Mouse (Mus musculus): Measurements from ENCODE around the gene Pif1.

The Pif1 gene

DNA sequence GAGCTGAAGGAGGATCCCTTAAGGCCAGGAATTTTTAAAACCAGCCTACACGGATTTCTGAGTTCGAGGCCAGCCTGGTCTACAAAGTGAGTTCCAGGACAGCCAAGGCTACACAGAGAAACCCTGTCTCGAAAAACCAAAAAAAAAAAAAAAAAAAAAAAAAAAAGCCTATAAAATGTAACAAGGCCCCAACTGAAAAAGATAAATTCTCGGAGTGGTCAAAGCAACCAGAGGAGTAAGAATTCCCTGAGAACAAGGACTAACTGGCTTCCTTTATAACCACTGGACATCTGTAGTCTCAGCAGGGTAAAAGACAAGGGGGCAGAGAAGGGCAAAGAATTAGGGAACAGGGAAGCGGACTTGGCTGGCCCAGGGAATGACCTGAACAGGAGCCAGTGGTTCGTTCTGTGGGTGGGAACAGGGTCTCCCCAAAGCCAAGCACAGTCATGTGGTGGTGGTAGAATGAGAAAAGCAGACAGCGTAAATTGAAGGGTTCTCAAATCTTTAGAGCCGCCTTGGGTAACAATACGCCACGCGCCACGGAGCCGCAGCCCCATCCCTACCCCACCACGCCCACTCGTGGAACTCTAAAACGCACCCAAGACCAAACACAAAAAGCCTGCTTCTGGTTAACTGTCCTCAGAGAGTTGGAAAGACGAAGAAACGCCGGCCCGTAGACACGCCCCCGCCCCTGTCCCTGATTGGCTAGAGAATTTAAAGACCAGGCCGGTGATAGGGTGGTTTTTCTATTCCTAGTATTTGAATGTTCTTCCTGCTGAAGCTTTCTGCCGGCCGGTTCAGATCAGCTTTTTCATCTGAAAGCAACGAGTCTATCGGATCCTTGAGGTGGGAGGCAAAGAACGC, at the start of gene Pif1:
Gene Pif1, plus strand, starts transcription at position 755 of the 864 bp plus-strand sequence.
- DNase-seq, result peak; percentile 76

DNA sequence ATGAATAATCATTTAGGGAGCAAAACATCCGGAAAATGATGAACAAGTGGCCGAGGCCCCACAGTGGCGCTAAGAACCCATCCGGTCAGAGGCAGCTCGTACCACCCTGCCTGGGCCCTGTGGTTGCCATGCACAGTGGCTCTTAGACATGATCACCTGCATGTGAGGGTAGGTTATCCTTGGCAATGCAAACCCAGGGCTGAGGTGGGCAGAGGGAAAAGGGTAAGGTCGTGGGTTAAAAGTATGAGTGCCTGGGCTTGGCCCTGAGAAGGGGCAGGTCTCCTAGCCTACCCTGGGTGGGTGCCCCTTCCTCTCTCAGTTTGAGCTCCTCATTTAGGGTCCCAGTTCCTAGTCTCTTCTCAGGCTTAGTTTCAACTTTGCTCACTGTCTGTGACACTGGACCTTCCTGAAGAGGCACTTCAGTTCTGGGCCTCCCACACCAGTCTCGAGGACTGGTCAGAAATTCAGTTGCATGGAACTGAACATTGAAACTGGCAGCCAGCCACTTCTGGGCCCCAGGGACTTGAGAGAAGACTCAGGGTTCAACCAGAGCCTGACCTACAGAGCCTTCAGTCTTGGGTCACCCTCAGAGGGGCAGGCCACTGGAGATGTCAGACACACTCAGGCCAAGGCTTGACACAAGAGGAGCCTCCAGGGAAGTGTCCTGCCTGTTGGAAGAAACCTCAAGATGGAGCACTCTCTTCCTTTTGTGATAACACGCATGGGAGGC, 48.9 kb upstream of the Pif1 start:
- no peak for DNase-seq

DNA sequence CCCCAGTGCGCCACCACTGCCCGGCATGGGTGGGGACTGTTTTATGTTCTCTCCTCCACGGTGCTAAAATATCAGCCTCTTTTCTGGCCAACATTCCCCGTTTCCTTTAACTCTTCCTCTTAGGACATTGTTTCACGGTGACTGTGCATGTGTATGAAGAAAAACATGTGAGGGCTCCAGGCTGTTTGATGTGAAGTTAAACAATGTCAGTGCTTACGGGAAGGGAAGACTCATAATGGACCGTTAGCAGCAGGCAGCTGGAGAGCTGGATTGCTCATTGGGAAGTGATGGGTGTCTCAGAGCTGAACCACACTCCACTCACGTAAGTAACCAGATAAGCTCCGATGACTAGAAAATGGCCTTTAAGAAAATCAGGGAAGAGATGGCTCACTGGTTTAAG, 47.3 kb upstream of the Pif1 start:
- no peak for DNase-seq

DNA sequence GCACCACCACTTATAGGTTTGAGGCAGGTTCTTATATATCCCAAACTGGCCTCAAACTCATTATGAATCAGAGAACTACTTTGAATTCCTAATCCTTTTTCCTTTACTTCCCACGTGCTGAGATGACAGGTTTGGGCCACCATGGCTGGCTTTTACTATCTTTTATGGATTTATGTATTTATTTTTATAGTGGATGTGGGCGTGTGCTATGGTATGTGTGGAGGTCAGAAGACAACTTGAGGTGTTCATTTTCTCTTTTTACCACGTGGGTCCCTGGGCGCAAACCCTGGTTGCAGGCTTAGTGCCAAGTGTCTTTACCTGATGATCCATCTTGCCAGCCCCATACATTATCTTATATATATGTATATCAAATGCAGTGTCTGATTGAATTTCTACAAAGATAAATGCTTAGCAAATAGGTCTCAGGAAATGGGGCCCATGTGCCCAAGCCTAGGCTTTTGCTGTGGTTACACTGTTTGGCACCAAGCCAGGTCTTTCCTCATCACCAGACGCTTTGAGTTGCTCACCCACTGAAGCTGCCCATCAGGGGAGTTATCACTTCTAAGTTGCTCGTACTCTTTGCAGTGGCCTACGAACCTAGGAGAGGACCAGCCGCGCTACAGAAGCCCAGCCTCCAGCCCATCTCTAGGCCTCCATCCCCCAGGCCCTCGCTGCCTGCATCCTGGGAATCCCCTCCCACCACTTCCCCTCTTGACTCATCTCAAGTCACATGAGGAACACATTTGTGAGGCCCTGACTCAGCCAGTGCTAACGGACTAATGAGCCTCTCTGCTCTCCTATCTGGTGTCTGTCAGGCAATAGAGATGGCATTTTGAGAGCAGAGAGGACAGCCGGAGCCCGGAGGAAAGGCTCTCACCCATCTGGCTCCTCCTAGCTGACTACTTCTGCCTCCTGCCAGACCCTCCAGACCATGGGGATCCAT, 45.6 kb upstream of the Pif1 start:
- DNase-seq, result no peak

DNA sequence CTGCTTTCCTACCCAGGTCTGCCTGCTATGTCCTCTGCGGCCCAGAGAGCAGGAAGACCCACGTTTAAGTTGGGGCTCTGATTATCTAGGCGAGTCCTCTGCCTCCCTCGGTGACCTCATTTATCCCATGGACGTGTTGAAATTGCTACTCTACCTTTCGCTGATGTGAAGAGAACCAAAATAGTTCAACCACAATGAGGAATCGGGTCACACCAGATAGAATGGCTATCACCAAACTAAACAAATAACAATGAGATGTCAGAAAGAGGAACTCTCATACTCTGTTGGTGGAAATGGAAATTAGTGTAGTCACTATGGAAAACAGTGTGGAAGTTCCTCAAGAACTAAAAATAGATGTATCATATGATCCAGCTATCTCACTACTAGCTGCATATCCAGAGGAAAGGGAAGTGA, 44.8 kb upstream of the Pif1 start:
- no peak for DNase-seq

DNA sequence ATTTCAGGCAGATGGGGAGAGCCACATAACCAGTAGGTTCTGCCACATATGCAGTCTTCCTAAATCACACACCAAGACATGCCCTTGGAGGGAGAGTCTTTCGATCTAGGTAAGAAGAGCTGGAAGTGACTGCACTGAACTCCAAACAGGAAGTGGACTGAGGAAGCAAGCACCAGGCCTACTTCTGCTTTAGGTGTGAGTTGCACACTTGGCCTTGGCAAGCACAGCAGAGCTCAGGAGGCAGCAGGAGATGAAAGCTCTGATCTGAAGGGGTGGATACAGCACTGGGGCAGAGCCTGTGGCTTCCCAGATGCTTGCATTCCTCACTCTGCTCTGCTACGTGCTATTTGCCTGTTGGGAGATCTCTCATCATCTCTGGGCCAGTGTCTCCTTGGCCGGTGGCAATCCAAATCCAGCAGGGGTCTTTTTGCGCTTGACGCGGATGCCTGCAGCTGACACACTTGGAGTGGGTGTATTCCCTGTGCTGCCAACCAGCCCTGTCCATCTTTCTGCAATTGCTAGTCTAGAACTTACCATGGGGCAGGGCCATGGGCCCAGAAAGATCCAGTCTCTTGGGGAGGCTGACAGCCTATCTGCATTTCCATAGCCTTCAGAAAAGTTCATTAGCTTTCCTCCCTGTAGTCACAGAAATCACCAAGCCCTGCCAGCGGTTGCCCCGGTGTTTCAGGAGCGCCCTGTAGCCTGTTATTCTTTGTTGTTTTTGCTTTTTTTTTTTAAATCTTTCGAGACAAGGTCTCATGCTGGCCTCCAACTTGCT, 41.1 kb upstream of the Pif1 start:
- DNase-seq, result no peak

DNA sequence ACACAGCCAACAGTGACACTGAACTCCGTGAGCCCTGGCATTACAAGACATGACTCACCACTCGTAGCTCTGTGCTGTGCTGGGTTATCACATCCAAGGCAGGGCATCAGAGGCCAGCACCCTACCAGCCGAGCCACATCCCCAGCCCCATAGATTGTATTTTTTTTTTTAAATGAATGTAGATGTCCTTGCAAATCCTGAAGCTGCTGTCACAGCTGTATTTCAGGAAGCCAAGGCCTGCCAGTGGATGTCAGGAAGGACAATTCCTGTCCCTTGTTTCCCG, 40.6 kb upstream of the Pif1 start:
- no peak for DNase-seq

DNA sequence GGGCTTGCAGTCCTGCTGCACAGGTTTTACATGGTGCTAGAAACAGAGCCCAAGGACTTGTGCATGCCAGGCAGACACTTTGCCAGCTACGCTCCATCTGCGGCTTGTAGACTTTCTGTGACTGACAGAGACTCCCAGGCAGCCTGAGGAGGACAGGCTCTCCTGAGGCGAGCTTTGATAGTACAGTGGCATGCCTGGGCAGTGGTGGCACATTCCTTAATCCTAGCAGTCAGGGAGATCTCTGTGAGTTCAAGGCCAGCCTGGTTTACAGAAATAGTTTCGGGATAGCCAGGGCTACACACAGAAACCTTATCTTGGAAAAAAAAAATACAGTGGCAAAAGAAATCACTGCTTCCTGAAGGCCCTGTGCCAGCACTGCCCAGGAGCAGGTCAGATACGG, 39.8 kb upstream of the Pif1 start:
- DNase-seq, result no peak

DNA sequence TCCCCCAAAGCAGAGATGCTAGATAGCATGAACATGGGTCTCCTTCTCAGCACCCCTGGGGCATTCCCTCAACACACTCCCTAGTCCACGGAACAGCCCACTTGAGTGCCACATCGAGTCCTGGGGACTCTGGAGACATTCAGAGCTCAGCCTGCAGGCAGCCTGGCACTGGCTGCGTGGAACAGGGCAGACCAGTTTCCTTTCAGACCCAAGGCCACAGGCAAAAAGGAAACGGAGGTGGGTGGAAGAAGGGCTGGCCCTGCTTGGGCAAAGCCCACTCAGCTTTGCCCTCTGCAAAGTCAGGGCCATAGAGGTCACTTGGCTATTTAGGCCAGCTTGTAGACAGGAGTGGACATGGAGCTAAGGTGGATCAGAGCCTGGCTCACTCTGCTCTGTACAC, 39.1 kb upstream of the Pif1 start:
- no peak for DNase-seq

DNA sequence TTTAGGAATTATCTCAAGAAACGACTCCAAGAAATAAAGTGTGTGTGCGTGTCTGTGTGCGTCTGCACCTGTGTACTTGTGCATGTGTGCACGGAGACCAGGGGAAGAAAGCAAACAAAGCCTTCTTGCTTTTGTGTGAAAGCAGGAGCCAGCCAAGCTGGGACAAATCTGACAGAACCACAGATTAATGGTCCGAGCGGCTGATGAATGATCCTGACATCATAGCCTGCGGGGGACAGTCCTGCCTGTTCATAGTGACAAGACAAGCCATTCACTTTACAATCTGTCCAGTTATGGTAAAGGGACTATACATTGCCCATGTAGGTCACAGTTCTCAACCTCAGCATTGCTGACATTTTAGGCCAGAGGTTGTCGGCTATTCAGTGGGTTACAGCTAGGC, 38.6 kb upstream of the Pif1 start:
- no peak for DNase-seq

DNA sequence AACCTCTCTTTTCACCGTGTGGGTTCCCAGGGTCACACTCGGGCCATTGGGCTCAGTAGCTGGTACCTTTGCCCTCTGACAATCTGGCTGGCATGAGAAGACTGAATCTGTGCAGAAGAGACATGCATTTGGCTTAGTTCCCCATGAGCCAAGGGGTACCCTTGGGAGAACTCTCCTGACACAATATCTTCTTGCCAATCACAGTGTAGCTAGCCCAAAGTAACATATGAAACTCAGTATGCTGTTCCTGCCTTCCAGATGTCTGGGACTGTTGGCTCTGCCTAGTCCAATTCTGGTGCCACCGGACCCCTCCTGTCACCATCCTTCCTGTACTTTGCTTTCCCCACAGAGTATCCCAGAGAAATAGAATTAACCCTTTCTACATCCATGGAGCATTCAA, 37.8 kb upstream of the Pif1 start:
- no peak for DNase-seq

DNA sequence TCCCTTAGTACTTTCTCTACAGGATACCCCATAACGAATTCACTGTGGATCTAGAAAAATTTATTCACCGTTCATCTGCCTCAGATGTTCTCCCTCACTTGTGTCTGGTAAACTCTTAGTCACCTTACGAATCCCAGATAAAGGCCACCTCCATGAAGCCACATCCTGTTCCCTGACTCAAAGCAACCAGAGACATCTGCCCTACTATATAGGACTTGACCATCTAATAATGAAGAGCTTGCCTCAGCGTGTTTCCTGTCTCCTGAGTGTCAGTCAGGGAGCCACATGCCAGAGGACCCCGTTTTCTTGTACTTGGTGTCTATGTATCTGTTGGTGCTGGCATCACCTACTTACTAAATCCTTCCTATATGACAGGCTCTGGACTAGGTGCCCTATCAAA, 37.3 kb upstream of the Pif1 start:
- DNase-seq, result no peak

DNA sequence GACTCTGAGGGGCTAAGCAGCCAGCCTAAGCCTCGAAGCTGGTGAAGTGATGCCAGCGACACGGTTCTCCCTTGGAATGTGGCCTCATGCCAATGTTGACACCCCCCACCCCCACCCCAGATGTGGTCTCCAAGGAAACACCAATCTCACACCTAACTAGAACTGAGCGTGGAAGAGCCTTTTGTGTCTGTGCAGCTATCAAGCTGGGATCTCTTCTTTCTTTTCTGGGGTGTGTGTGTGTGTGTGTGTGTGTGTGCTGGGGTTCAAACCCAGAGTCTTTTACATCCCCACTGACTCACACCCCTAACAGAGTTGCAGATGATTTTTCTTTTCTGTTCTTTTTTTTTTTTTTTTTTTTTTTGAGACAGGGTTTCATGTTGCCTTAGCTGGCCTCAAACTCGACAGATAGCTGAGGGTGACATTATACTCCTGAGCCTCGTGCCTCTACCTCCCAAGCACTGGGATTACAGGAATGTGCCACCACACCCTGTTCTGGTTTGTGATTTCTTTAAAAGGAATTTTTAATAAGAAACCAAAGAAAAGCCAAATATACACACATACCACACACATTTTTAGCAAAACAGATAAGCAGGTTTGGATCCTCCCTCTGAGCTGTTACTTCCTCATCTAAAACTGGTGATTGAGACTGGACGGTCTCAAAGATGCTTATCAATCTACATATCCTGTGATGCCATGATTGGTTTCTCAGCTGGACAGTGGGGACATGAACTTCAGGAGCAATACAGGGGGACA, 36.7 kb upstream of the Pif1 start:
- no peak for DNase-seq

DNA sequence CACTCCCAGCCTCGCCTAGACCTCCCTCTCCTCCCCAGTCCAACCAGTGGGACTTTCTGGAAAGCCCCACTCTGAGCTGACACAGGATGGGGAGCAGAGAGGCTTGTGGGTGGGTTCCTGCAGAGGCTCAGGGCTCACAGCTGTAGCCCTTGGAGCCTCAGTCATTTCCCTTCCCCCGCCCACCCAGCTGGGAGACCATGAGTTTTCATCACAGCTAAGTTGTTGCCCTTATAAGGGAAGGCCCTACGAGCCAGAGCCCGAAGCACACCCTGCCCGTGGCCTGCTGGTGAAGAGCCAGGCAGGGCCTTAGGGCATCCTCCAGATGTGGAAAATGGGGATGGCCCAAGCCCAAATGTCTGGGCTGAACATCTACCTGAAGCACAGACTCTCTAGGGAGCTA, 35.9 kb upstream of the Pif1 start:
- no peak for DNase-seq

DNA sequence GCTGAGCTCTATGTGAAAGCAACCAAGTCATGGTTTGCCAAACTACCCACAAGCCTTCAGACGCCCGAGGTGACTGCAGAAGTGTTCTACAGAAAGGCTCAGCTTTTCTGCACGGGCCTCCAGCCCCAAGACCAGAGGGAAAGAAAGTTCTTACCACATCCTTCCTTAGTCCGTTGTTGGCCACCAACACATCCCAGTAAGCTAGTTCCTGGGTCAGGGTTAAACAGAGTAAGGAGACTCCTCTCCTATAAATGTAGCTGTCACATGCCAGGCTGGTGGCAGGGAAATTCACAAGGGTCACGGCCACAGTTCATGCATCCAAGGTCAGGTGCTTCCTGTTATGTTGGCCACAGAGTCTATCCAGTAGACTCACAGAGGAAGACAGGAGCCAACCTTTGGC, 34.8 kb upstream of the Pif1 start:
- no peak for DNase-seq

DNA sequence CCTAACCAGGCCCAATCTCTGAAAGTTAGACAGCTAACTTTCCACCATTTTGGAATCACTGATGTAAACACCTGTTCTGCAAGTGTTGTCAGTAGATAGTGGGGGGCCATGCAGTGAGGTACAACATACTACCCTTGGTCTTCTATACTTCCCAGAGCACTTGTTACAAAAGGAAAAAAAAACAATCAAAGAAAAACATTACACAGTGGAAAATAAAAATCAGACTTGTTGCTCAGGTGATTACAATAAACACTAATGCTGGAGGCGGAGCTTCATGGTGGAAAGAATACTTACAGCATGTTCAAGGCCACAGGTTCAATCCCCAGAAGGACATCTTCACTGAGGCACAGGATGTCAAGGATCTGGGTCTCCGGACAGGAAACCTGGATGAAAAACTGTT, 34.2 kb upstream of the Pif1 start:
- no peak for DNase-seq

DNA sequence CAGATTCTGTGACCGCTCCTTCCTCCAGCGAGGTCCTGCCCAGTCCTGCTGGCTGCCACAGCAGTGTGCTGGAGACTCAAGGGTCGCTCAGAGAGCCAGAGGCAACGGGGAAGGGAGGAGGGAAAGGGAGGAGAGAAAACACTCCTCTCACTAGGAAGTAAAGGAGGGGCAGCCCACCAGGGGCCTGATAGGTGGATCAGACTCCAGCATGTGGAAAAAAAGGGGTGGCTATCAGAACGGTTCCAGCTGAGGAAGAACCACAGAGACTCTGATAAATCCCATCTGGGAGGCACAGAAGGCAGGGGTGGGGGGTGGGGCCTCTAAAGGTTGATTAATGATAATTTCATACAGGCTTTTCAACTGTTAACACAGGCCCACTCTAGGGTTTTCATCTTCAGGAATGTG, 32.0 kb upstream of the Pif1 start:
- no peak for DNase-seq

DNA sequence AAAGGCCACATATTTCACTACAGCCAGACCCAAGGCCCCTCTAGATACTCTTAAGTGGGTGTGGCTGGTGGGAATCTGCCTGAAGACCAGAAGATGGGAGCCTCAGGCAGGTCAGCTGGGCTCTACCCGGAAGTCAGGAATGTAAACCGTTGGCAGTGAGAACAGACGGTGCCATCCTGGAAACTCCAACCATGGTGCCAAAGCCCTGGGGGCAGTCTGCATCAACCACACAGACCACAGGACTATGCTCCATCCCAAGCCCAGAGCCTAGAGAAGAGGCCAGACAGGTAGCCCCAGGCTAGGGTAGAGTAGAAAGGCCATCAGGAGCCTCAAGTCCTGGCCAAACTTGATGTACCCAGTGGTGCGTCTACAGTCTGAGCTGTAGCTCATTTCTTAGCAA, 31.3 kb upstream of the Pif1 start:
- DNase-seq, result no peak

DNA sequence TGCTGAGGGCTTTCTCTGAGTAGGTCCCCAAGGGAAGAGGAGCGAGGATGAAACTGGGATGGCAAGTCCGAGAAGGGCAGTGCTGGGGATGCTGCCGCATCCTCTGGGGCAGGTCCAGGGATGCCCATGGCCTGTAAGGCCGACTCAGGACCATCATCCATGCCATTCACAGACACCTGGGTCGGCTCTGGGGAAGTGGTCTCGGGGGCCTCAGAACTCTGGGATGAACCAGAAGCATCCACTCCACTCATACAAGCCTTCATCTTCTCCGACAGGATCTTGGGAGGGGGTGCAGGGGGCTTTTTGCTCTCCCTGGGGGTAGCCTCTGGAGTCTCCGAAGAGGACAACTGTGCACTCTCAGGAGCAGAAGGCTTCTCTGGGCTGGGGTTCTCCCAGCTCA, 30.6 kb upstream of the Pif1 start:
- DNase-seq, result no peak

DNA sequence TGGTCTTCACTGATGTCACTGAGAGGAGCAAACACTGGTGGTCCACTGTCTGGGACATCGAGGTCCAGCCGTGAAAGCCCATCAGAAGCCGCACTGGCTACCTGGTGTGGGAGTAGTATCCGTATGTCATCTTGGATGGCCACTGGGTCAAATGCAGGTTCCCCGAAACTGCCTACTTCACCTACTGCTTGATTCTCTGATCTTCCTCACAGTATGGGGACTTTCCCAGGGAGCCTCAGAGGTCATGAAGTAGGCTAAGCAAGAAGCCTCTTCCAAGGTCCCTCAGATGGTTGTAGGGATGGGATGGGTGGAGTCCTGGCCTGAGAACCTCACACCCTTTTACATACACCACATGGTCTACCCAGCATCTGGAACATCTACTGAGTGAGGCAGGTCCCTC, 30.0 kb upstream of the Pif1 start:
- no peak for DNase-seq

DNA sequence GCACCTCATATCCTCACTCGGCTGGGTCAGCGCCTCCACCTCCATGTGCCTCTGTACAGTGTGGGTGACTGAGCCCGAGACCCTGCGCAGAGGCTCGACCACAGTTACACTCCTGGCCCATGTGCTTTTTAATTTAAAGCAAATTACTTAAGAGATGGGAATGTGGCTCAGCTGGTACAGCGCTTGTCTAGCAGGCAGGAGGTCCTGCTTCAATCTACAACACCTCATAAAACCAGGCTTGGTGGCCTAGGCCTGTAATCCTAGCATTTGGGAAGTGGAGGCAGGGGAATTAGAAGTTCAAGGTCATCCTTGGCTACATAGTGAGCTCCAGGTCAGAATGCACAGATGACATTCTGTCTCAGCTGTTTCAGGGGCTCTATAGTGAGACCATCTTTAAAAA, 28.2 kb upstream of the Pif1 start:
- DNase-seq, result no peak

DNA sequence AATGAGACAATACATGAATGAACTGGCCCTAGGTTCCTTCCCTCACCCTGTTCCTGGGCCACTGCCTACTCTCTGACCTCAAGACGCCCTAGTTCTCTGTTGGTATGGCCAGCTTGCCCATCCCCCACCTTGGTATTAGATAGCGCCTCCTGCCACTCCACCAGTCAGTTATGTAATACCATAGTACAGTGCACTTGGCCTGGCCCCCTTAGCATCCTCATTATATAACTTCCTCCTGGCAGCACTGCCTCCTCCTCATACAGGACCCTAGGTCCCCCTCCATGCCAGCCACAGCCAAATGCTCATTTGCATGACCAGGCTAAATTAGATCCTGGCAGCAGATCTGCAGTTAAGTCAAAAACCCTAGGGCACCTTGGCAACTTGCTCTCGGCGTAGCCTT, 25.9 kb upstream of the Pif1 start:
- DNase-seq, result no peak

All from right cerebral cortex, postnatal 4 days (tissue).